Mouse (Mus musculus) embryonic facial prominence, embryonic 14.5 days (tissue): ENCODE data around the gene Lrrc63. TPM values are rescaled to one million over a fixed set of nuclear protein-coding genes. Genes with fewer than 3 reads are reported as not detected.

ENCODE experiments used
- ATAC-seq: fragments of 200-750 bp; cut with Nextera tagmentation; 2 replicates; pipeline ENCODE4 v1.8.0; 2017; ENCODE audit warnings: low read depth, moderate number of reproducible peaks, moderate TSS enrichment
- DNase-seq: peaks from one replicate; pipeline ENCODE4 v3.0.0-alpha.2; 2015; ENCODE audit warnings: low spot score
- H3K27ac ChIP-seq: fragments of 300-500 bp; sonication (generic); replicated peaks from 2 replicates; pipeline ENCODE4 v1.5.1; 2014; ENCODE audit warnings: low read depth, mild to moderate bottlenecking, low read length, moderate library complexity
- H3K27me3 ChIP-seq: fragments of 300-500 bp; sonication (generic); replicated peaks from 2 replicates; pipeline ENCODE4 v1.6.1; 2014; ENCODE audit warnings: low read length; ENCODE audit not compliant: control insufficient read depth, insufficient read depth
- H3K36me3 ChIP-seq: fragments of 300-500 bp; sonication (generic); 2 replicates; pipeline ENCODE4 v1.6.1; 2014; ENCODE audit warnings: low read length, mixed read lengths; ENCODE audit not compliant: control insufficient read depth, insufficient read depth
- H3K4me1 ChIP-seq: fragments of 300-500 bp; sonication (generic); 2 replicates; pipeline ENCODE4 v1.6.1; 2014; ENCODE audit warnings: antibody characterized with exemption, low read length; ENCODE audit not compliant: control insufficient read depth, insufficient read depth
- H3K4me2 ChIP-seq: fragments of 300-500 bp; sonication (generic); 2 replicates; pipeline ENCODE4 v1.6.1; 2014; ENCODE audit warnings: low read depth, mild to moderate bottlenecking, low read length, moderate library complexity, mixed read lengths
- H3K4me3 ChIP-seq: fragments of 300-500 bp; sonication (generic); 2 replicates; pipeline ENCODE4 v1.5.1; 2014; ENCODE audit warnings: low read depth, mild to moderate bottlenecking, low read length
- H3K9ac ChIP-seq: fragments of 300-500 bp; sonication (generic); 2 replicates; pipeline ENCODE4 v1.6.1; 2014; ENCODE audit warnings: low read depth, mild to moderate bottlenecking, low read length, moderate library complexity, mixed read lengths
- H3K9me3 ChIP-seq: fragments of 300-500 bp; sonication (generic); 2 replicates; pipeline ENCODE4 v1.6.1; 2016; ENCODE audit warnings: low read length; ENCODE audit not compliant: control insufficient read depth
- WGBS: fragments of 180-500 bp; shearing (Covaris S2); extraction: QIAGEN DNeasy Blood & Tissue Kit; methylation state at CpG from one replicate; pipeline ENCODE4 v1.1.7; 2014; 5-methylcytosine and 5-hydroxymethylcytosine counted together
- polyA plus RNA-seq: library from polyadenylated mRNA; unstranded; fragments of >200 nt; fragmentation: Nextera tagmentation; extraction: Ambion mirVana; gene quantifications from 2 replicates; pipeline ENCODE4 v1.2.1, GENCODE M21; 2014

Gene Lrrc63
- polyA plus RNA-seq, 1 experiment from 2014 or later: not detected

DNA sequence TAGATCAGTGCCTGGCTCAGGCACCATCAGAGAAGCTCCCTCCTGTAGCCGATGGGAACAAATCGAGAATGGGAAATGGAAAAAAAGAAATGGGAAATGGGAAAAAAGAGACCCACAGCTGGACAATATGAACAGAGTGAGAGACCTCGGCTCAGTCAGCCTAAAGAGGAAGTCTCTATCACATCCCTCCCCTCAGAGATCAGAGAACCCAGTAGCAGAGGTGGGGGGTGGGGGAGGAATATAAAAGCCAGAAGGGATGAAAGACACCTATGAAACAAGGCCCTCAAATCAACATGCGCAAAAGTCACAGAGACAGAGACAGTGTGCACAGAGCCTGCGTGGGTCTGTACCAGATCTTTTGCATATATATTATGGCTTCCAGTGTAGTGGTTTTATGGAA lies 27.7 kb downstream of the Lrrc63 start:
- Histone ChIP-seq H3K27ac (no peak overlapping the region), H3K4me2 (no peak overlapping the region), H3K4me3 (no peak overlapping the region), H3K9me3 (no peaks in the 10 kb centered on the region), H3K36me3 (no peaks in the 10 kb centered on the region), H3K4me1 (no peaks in the 10 kb centered on the region), H3K27me3 (no peaks in the 10 kb centered on the region), H3K9ac (no peak overlapping the region)
- ATAC-seq (no peak), DNase-seq (no peak)
- 84% methylated on average over 5 of the region's 5 CpGs for WGBS

DNA sequence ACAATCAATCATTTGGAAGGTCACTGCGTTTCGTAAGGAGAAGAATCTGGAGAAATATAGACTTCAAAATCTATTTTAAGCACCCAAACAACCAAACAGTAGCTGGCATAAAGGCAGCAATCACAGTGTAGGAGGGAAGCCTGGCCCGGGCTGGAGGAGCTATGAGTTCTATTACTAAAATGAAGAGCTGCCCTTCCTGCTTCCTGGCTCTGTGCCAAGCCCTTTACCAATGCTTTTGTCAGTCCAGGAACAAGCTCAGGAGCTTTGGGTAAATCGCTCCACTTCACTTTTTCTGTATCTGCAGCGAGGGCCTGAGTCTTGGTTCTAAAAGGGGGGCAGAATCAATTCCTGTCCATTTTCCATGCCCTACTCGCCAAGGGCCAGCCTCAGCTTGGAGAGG lies 52.7 kb downstream of the Lrrc63 start:
- no peaks in the 10 kb centered on the region for H3K36me3 ChIP-seq
- 73% methylated on average over 6 of the region's 6 CpGs for WGBS
- no peak overlapping the region for H3K9ac ChIP-seq
- H3K27ac ChIP-seq: no peak overlapping the region
- no peaks in the 10 kb centered on the region for H3K4me1 ChIP-seq
- H3K4me2 ChIP-seq: no peak overlapping the region
- H3K27me3 ChIP-seq: no peaks in the 10 kb centered on the region
- no peaks in the 10 kb centered on the region for H3K9me3 ChIP-seq
- H3K4me3 ChIP-seq: no peak overlapping the region
- peak; percentile 49 for DNase-seq
- ATAC-seq: no peak

DNA sequence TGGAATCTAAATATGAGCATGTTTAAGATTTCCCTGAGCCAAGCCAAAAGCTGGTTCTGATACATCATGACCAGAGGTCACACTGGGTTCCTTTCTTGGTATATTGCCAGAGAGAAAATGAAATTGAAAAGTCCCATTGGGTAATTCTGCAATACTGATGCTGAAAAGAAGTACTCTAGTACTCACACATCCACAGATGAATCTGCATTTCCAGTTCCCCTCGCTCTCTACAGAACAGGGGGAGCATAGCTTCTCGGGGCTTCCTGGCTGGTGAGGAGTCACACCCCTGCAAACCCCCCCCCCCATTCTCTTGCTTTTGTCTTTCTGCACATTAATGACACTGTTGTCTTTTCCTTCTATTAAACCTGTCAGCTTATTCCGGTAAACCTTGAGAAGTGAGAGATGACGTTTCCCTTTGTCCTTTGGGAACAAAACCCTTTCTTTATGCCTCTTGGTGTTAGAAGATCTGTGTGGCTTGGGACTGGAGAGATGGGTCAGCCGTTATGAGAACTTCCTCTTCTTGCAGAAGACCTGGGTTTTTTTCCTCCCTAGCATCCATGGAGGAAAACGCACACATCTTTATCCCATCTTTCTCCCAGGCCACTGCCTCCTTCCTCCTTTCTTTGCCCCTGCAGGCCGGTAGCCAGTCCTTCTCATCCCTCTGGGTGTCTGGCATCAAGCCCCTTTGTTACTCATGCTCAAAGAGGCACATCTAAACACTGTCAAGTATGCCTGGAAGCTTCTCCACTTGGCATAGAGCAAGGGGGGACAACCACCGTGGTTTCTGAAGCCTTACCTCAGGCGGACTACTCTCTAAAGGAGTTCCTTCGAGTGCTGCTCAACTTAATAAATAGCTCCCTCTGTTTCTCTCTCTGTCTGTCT lies 55.1 kb downstream of the Lrrc63 start:
- Histone ChIP-seq H3K36me3 (no peaks in the 10 kb centered on the region), H3K9ac (no peak overlapping the region), H3K4me3 (no peak overlapping the region), H3K27ac (no peak overlapping the region), H3K4me1 (no peaks in the 10 kb centered on the region), H3K9me3 (no peaks in the 10 kb centered on the region), H3K27me3 (no peaks in the 10 kb centered on the region), H3K4me2 (no peak overlapping the region)
- DNase-seq (no peak), ATAC-seq (no peak)
- WGBS: 76% methylated on average over 10 of the region's 10 CpGs

DNA sequence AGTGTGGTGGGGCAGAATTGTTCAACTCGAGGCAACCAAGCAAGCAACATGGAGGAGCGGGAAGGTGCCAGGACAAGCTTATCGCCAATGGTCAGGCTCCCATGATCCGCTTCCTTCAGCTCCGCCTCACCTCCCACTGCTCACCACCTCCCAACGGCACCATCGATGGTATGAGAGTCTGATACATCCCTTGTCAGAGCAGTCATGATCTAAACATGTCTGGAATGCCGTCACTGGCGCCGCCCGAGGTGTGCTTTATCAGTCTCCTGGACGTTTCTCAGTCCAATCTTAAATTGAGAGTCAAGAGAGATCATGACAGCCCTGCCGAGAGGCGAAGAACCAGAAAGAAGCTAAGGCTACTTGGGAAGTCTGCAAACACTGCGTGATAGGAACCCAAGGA lies 59.6 kb downstream of the Lrrc63 start:
- Histone ChIP-seq H3K27ac (no peak overlapping the region), H3K4me3 (no peak overlapping the region), H3K27me3 (no peaks in the 10 kb centered on the region), H3K36me3 (no peaks in the 10 kb centered on the region), H3K4me2 (no peak overlapping the region), H3K4me1 (no peaks in the 10 kb centered on the region), H3K9me3 (no peaks in the 10 kb centered on the region), H3K9ac (no peak overlapping the region)
- ATAC-seq (no peak), DNase-seq (no peak)
- WGBS: 85% methylated on average over 15 of the region's 15 CpGs

DNA sequence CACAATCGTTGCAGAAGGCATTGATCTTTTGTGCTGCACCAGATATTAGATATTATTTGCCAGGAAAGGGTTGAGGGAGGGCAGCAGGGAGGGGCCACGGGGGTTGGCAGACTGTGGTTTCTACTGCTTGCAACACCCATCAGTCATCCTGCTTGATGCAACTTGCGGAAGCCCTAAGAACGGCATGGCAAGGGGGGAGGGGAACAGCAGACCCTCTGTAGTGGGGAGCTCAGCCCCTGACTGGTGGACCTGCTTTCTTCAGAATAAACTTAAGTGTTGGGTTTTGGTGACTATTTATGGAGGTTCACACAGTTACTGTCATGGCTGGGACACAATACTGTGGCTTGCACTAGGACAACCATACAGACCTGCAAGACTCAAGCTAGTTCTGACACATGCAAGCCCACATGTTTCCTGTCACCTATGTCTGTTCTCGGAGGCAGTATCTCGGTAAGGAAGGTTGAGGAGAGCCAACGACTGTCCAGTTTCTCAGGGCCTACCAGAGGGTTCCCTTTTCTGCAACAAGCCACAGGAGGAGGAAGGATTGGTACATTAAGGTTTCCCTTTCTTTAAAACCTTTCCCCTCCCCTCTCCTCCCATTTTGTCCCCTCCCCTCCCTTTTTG lies 61.2 kb downstream of the Lrrc63 start:
- Histone ChIP-seq H3K9ac (no peak overlapping the region), H3K36me3 (no peaks in the 10 kb centered on the region), H3K9me3 (no peaks in the 10 kb centered on the region), H3K27ac (no peak overlapping the region), H3K4me1 (no peaks in the 10 kb centered on the region), H3K27me3 (no peaks in the 10 kb centered on the region), H3K4me3 (no peak overlapping the region), H3K4me2 (no peak overlapping the region)
- 82% methylated on average over 7 of the region's 7 CpGs for whole genome bisulfite sequencing
- DNase-seq: no peak
- no peak for ATAC-seq

DNA sequence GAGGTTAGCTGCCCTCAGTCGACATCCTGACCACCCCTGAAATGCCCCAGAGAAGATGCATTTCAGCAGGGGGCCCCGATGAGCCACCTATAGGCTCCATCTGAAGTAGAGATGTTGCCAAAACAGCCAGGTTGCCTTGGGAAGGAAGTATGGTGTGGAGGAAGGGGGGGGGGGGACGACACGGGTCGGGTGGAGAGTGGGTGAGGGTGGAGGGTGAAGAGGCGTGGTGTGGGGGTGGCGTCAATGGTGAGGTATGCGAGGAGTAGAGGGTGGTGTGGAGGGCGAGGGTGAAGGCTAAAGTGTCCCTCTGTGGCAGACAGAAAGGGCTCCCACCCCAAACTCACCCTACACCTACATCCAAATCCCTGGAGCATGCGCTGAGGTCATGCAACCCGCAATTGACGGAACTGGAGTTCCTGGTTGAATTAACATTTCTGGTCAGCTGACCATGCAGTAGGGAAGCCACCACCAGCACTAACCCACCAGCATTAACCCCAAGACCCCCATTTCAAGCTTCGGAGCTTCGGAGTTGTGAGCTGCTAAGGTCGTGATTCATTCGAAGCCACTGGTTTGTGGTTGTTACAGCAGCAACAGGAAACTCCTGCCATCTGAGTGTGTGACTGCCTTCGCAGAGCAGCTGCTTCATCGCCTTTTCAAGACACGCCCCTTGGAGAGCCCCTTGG lies 62.1 kb downstream of the Lrrc63 start:
- Histone ChIP-seq H3K9ac (no peak overlapping the region), H3K4me1 (no peaks in the 10 kb centered on the region), H3K4me3 (no peak overlapping the region), H3K27ac (no peak overlapping the region), H3K36me3 (no peaks in the 10 kb centered on the region), H3K27me3 (no peaks in the 10 kb centered on the region), H3K9me3 (no peaks in the 10 kb centered on the region), H3K4me2 (no peak overlapping the region)
- WGBS: 88% methylated on average over 18 of the region's 19 CpGs
- DNase-seq: no peak
- no peak for ATAC-seq

DNA sequence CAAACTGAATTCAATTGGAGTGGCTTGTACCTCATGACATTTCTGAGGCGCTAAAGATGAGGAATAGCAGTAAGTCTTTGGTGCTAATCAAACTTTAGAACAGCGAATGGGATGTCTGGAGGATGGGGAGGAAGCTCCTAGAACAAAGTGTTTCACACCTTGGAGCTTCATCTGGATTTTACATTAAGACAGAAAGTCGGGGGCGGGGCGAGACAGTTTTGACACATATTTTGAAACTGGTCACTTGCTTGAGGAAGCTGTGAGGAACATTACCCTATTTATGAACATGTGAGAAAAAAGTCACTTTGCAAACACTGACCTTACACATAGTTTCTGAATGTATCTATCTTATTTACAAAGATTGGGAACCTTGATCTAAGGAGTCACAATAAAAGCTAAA lies 65.5 kb downstream of the Lrrc63 start:
- no peak for ATAC-seq
- no peak overlapping the region for H3K4me2 ChIP-seq
- no peak overlapping the region for H3K4me3 ChIP-seq
- H3K36me3 ChIP-seq: no peaks in the 10 kb centered on the region
- 95% methylated on average over 5 of the region's 5 CpGs for WGBS
- no peaks in the 10 kb centered on the region for H3K4me1 ChIP-seq
- no peak overlapping the region for H3K9ac ChIP-seq
- H3K9me3 ChIP-seq: no peaks in the 10 kb centered on the region
- no peak for DNase-seq
- no peaks in the 10 kb centered on the region for H3K27me3 ChIP-seq
- H3K27ac ChIP-seq: no peak overlapping the region

DNA sequence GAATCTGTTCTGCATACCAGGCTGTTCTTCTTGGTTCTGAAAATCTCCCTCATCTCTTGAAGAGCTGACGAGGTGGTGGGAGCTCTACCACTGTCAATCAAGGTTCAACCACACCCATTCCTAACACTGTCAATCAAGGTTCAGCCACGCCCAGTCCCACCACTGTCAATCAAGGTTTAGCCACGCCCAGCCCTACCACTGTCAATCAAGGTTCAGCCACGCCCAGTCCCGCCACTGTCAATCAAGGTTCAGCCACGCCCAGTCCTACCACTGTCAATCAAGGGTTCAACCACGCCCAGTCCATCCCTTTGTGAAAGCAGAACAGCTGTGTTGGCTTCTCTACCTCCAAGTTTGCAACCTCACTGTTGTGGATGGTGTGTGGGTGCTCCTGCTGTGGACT lies 66.2 kb downstream of the Lrrc63 start:
- H3K36me3 ChIP-seq: no peaks in the 10 kb centered on the region
- no peaks in the 10 kb centered on the region for H3K27me3 ChIP-seq
- 85% methylated on average over 7 of the region's 7 CpGs for WGBS
- no peak overlapping the region for H3K27ac ChIP-seq
- DNase-seq: no peak
- H3K4me2 ChIP-seq: no peak overlapping the region
- ATAC-seq: no peak
- H3K4me3 ChIP-seq: no peak overlapping the region
- H3K9ac ChIP-seq: no peak overlapping the region
- H3K9me3 ChIP-seq: no peaks in the 10 kb centered on the region
- no peaks in the 10 kb centered on the region for H3K4me1 ChIP-seq
